Mouse (Mus musculus) T-helper 1 cell (primary cell): ENCODE data around the gene Shq1.

Source experiments
- in situ Hi-C: fragments of 300-600 bp; cut with MboI, MseI; formaldehyde crosslinking; loops from one replicate; pipeline ENCODE4 v1.15.1; 2025; ENCODE audit warnings: high pct_unique_total_duplicates

The Shq1 gene

DNA sequence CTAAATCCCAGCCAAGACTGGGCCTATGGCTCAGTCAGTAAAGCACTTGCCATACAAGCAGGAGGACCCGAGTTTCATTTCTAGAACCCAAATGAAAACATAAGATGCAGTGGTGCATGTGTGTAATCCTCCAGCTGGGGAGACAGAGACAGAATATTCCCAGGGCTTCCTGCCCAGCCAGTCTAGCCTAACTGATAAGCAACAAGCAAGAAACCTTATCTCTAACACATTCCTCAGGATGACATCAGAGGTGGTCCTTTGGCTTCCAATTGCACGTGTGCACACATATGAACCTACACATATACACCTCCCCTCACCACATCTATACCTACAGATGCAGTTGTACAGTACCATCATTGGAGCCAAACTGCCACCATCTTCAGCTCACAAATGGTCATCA lies 2.1 kb downstream of the Shq1 start:
- in situ Hi-C loops: loop anchor here (10.0 kb wide), 1 partner anchor 1874 kb away; no protein-coding TSS in a partner anchor

DNA sequence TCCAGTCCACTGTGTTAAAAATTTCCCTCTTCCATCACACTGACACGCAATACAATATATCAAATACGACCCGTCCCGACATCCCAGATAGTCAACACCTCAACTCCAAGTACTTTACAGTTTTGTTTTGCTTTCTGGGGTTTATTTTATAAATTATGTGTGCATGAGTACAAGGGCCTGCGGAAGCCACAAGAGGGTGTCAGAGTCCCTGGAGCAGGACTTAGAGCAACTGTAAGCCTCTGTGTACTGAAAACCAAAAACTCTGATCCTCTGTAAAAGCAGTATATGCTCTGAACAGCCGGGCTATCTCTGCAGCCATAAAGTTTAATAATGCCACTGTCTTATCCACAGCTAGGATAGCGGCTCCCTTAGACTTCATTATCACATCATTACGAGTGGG lies 3.3 kb downstream of the Shq1 start:
- in situ Hi-C loops: loop anchor here (10.0 kb wide), 1 partner anchor 1873 kb away; no protein-coding TSS in a partner anchor

DNA sequence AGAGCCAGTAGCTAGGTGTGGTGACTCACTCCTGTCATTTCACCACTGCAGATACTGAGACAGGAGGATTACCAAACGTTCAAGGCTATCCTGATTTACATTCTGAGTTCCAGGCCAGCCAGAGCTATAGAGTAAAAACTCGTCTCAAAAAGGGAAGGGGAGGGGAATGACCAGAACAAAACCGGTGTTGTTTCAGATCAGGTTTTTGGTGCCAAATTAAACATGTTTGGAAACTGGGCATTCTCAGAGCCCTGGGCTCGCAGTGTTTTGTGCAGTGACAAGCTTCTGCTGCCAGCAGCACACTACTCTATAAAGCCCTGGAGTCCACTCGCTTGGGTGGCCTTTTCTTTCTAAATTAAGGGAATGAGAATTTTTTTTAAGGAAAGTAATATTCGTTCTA lies 8.7 kb downstream of the Shq1 start:
- in situ Hi-C loops: loop anchor here (10.0 kb wide), 1 partner anchor 1867 kb away; no protein-coding TSS in a partner anchor

DNA sequence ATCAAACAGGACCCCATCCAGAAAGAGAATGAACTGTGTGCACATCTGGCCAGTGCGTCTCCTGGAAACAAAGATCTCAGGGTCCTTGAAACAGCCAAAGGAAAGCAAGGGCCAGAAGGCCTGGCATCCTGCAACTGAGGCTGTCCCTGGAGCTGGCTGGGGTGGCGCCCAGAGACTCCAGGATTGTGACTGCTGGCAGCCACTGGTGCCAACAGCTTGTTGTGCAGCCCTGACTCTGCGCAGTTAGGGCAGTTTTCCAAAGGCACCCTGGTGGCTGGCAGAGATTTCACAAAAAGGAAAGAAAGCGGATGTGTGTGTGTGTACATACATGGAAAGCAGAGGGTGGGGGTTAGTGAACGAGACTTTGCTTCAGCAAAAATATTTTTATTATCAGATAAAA lies 10.6 kb downstream of the Shq1 start:
- in situ Hi-C loops: loop anchor here (10.0 kb wide), 1 partner anchor 1866 kb away; no protein-coding TSS in a partner anchor

DNA sequence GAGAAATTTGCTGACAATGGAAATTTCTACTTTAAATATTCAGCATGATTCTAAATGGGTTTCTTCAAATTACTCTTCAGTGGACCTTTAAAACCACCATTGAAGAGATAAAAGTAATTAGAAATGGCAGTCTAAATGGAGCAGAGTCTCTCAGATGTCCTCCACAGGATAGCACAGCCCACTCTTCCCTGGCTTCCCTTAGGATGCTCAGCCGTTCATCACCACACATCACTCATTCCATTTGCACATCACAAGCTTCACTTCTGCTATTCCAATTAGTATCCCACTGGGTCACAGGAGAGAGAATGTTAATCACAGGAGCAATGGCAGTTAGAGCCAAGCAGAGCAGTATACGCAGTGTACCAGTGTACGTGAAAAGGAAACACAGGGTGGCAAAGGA lies 18.4 kb downstream of the Shq1 start:
- in situ Hi-C loops: no loop called here

DNA sequence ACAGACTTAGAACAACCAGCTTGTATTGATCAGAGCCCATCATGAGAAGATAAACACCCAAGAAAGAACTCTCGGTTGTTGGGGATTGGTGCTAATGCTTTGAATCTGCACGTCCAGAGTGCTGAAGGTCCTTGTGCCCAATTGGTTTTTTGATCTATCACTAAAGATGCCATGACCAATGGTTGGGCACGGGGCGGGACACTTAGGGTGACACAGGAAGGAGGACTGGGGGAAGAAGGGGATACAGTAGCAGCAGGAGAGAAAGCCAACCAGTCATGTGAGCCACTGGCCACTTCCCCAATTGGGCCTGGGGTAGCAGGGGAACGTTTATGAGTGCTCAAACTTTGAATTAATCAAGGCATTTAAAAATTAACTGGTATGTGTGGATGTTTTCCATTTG lies 23.8 kb downstream of the Shq1 start:
- in situ Hi-C loops: no loop called here

DNA sequence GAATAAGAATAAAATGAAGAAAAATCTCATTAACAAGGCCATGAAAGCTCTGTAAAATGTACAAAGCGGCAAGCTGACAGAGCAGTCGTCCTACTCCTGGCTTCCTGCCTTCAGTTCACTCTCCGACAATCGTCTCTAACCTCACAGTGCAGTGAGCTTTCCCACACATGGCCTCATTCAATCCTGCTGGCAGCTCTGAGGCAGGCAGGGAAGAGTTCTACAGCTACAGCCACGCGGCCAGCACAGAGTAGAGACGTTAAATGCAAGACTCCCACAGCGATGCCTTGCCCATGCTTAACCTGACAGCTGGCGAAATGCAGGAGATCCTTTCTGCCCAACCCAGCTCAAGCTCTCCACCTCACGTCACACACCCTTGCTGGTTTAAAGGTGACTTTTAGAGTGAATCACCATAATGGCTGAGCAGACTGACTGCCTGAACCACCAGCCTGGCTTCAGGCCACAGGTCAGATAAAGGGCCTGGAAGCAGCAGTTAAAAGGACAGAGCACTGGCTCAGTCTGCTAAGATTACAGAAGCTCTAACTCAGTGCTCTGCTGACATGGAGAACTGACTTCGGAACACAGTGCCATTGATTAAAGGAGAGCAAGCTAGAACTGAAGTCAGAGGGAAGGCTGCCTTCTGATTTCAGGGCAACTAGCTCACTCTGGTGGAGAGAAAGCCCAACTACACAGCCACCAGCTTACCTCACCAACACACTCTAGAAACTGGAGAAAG lies 25.3 kb downstream of the Shq1 start:
- in situ Hi-C loops: no loop called here

DNA sequence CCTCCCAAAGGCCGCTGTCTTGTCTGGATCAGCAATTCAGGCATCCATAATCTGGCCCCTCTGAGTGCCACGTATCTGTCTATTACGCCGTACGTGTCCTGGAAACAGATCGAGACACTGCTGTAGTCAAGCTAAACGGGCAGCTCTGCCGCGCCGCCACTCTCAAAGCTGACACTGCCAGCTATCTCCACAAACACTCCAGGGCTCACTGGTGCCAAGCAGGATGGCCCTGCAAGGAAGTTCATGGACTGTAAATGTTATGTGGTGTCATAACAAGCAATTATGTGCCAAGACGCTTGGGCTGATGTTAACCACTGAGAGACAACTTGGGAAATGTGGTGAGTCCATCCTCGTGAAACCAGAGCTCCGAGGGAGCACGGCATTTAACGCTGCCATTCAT lies 26.3 kb downstream of the Shq1 start:
- in situ Hi-C loops: no loop called here

DNA sequence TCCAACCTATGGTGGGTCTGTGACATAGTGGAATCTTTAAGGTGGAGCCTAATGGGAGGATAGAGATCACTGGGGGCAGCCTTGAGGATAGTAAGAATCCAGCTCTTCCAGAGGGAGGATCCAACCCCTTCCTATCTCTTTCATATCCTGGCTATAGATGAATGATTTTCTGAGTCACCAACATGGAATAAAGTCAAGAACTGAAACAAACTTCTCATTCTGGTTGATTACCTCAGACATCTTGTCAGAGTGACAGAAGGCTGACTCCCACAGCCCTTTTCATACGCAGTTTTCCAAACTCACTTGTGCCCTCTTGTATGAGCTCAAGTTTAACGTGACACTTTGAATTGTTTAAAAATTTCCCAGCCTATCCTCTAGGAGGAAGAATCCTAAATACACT lies 28.2 kb downstream of the Shq1 start:
- in situ Hi-C loops: no loop called here

DNA sequence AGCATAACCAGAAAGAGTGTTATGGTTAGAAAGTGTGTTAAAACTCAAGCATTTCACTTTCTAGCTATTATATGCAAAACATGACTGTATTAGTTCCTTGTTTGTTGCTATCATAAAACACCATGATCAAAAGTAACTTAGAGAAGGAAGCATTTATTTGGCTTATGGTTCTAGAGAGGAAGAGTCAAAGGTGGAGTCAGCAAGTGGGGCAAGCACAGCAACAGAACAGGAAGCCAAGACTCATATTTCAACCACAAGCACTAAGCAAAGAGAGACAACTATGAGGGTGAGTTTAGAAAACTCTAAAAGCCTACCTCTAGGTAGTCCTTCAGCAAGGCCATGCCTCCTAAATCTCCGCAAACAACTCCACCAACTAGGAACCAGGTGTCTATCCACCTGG lies 30.4 kb downstream of the Shq1 start:
- in situ Hi-C loops: no loop called here

DNA sequence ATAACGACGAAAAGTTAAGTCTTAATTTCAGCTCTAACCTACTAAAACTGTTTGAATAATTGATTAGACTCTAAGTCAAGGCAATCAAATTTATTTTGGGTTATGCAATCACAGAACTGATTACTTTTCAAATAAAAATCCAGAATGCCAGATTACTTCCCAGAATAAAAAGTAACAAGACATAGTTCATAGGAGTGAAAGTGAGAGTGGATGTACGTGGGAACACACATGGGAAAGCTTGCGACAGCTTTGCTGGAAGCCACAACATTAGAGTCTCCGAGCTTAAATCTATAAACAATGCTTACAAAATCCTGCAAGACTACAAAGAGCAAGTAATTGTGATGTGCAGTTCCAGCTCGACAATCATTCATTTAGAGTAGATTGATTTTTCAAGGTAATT lies 41.9 kb downstream of the Shq1 start:
- in situ Hi-C loops: no loop called here

DNA sequence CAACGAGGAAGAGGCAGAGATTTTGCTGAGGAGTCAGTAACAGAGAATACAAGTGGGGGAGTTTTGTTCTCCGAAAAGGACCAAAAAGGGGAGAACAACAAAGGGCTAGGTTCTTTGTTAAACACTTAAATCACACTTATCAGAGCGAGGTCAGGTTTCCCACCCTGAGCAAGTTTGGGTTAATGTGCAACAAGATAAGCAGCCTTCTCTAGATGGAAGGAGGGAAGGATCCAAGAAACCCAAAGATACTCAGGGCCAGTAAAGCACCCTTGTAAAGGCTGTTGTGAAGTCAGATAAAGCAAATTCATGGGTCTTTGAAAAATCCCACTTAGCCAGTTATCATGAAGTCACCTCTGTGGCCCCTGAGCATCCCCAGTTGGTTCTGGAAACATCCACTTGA lies 42.7 kb downstream of the Shq1 start:
- in situ Hi-C loops: no loop called here

DNA sequence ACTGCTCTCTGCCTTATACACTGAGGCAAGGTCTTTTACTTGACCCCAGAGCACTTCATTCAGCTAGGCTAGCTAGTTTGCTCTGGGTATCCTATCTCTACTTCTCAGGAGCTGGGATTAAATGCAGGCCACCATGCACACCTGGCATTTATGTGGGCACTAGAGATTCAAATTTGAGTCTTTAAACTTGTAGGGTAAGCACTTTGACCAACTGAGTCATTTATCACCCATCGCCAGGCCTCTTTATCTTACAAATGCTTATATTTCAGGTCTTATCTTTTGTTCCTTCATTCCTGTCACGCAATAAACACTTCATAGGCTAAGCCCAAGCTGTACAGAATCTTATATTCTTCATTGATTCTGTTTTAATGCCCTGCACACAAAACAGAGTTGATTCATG lies 47.0 kb downstream of the Shq1 start:
- in situ Hi-C loops: no loop called here

DNA sequence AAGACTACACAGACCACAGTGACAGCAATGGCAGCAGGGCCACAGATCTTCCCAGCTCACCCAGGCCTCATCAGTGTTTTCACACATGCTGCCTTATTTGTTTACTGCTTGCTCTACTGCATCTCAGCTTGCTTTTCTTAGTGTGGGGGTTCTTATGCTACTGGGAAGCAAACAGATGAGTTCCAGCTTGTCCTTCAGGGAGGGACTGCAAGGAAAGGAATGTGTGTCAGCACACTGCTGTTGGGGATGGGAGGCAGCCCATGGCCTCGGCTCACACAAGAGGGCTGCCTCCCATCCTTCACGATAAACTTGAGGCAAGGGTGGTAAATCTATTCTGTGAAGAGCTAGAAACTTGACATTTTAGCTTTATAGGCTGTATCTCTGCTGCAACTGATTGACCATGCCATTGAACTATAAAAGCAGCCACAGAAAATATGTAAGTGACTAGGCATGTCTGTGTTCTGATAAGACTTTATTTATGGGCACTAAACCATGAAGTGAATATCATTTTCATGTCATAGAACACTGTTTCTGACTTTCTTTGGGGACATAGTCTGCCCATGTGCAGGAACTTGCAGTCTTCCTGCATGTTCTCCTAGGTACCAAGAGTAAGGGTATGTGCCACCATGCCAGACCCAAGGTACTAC lies 48.0 kb downstream of the Shq1 start:
- in situ Hi-C loops: no loop called here

DNA sequence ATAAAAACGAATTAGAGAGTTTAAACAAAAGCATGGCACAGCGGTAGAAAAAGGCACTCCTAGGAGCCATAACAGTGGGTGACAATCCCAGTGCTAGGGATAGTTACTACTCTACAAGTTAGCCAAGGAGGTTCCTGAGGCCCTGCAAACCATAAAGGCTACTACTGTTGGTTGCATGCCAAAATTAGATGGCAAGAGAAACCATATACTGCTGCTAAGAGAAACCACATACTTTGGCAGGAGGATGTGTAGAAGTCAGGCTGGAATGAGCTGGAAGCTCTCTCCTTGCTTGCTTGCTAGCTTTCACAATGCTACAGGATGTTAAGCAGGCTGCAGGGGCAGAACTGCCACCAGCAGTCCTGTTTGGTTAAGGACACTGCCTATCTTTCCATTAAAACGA lies 50.5 kb downstream of the Shq1 start:
- in situ Hi-C loops: no loop called here

DNA sequence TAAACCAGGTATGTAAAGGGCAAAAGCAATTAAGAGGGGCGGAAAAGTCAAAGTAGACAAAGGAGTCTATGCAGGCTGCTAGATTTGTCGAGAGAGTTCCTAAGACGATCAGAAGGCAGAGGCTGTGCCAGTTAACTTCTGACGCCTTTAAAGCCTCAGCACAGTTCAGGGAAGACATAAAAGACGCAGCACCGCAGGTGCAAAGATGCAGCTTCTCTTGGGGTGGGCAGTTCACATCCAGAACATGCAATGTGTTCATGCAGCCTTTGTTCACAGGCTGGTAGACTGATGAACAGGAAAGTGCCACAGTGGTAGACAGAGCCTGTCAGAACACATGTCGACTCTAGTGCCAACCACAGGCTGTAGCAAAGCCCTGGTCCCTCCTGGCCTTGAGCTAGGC lies 51.6 kb downstream of the Shq1 start:
- in situ Hi-C loops: no loop called here

DNA sequence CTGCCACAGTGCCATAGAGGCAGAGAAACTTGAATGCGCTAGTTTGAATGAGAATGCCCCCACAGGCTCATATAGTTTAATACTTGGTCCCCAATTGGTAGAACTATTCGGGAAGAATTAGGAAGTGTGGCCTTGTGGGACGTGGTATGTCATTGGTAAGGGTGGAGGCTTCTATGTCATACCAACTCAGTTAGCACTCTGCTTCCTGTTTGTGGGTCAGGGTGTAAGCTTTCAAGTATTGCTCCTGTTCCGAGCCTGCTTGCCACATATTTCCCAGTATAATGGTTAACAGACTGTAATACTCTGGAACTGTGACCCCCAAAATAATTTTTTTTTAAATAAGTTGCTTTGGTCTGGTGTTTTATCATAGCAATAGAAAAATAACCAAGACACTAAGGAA lies 54.8 kb downstream of the Shq1 start:
- in situ Hi-C loops: no loop called here

DNA sequence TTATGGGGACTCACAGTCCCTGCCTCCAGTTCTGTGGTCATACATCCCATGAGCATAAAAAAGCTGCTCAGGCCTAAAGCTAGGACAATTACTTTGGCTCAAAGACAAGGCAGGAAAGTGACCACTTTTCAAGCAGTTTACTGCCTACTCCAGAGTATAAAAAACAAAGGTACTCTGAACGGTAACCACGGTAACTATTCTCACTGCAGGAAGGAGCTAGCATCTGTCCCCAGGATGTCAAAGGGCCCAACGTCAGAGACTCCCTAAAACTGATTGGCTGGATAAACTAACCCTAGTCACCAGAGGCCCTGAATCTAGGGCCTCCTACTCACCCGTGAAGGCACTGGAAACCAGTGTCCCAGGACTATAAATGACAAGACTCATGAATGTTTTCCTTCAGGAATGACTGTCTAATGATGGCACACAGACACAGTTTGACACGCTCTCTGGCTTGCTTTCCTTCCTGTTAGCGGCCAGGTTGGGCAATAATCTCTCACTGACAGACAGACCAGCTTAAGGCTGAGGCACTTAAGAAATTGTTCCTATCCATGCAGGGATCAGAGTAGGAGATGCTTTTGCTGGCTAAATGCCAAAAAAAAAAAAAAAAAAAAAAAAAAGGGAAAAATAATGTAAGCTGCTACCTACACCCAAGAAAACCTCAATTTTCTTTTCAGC lies 57.2 kb downstream of the Shq1 start:
- in situ Hi-C loops: no loop called here

DNA sequence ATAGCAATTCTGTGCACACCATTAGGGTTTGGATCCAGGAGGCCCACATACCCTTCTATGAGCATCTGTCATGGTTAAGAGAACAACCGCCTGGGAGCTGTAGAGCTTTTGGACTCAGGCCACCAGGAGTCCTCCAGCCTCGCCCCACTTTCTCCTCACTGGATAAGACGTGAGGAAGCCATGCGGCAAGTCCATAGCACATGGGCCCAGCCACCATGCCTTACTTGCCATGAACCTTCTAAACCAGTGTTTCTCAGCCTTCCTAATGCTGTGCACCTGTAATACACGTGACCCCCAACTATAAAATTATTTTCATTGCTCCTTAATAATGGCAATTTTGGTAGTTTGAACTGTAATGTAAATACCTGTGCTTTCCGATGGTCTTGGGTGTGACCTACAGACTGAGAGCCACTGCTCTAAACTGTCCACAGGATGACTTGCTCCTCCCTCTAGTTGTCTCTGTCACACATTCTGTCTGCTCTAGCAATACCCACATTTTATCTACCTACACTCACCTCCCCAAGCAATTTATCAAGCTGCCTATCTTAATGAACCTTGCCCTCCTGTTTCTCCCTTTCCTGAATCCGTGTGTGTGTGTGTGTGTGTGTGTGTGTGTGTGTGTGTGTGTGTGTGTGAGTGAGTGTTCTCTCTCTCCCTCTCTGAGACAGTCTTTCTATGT lies 59.9 kb downstream of the Shq1 start:
- in situ Hi-C loops: no loop called here

DNA sequence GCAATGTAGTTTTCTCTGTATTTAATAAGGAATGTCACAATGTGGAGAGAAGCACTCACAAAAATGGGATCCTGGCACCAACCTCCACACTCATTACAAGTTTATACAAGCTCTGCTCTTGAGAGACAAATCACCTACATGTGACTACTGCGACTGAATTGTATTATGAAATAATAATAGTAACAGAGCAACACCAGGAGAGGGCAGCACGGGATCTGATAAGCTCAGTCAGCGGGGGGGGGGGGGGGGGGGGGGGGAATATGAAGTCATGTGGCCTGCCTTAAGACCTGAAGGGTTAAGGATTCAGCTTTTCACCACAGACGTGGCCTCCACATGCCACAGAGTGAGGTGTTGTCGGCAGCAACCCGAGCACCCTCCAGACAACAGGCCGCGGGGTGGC lies 60.8 kb downstream of the Shq1 start:
- in situ Hi-C loops: no loop called here

DNA sequence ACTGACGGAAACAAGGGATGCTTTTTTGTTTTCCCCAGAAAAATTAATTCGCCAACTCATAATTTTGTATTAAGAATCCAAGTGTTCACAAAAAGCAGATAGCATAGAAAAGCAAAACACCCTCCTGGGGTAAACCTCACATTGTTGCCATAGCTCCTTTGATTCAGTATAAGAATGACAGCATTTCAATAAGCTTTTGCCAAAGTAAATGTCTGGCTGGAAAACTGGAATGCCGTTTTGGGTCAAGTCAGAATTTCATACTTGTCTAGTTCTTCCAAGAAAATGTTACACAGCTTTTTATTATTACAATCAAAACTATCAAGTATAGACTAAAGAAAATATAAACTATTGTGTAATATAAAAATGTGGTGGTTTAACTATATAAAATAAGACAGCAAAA lies 61.7 kb downstream of the Shq1 start:
- in situ Hi-C loops: loop anchor here (5.0 kb wide), 1 partner anchor 643 kb away; no protein-coding TSS in a partner anchor

DNA sequence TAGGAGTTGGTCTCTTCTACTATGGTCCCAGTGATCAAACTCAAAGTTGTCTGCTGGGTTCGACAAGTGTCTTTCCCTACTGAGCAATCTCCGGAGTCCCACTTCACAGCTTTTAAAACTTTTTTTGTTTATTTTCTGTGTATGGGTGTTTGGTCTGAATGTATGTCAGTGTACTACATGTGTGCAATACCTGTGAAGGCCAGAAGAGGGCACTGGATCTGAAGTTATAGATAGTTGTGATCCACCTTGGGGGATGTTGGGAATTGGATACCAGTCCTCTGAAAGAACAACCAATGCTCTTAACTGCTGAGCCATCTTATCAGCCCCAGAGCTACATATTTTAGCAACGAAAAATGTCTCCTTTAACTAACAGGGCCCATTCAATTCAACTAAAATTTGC lies 62.5 kb downstream of the Shq1 start:
- in situ Hi-C loops: loop anchor here (5.0 kb wide), 1 partner anchor 644 kb away; no protein-coding TSS in a partner anchor
